Mouse (Mus musculus): ENCODE data around the gene Ccnk.

The Ccnk gene

DNA sequence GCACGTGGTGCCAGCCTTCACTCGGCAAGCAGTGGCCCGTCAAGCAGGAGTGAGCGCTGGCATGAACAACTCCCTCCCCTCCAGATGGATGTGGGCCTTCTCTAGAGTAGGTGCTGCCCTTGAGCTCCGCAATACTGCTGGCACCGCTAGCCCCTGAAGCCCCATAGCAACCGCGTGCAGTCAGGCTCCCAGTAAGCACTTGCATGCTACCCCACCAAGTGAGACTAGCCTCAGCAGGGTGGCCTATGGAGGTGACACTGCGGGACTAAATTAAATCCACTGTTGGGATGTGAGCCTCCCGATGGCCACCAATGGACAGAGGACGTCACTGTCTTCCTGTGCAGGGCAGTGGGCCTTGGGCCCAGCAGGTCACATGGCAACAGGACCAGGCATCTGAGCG lies 41.2 kb downstream of the Ccnk start:
- intact Hi-C loops (cut with DNase I) = no loop called here

DNA sequence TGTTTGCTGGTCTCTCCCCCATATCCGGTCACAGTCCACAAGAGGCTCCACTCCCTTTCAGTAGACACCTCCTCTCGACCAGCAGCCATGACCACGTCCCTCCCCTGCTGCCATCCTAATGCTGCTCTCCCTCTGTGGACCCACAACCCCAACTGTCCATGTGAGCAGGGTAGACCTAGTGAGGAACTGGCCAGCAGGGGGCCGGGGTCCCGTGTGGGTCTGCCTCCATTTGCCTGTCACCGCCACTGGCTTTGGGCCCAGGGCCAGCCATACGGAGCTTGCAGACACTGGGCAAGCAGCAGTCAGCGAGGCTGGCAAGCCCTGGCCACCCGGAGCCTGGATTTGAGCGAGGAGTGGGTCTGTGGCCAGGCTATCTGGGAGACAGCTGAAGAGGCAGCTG lies 41.8 kb downstream of the Ccnk start:
- intact Hi-C loops (cut with DNase I) = no loop called here

- intact Hi-C loops (cut with DNase I) = no loop called here
Observed at GRCm38 (mm10) chr12:108221712-108222111, 42.3 kb downstream of the Ccnk start.

DNA sequence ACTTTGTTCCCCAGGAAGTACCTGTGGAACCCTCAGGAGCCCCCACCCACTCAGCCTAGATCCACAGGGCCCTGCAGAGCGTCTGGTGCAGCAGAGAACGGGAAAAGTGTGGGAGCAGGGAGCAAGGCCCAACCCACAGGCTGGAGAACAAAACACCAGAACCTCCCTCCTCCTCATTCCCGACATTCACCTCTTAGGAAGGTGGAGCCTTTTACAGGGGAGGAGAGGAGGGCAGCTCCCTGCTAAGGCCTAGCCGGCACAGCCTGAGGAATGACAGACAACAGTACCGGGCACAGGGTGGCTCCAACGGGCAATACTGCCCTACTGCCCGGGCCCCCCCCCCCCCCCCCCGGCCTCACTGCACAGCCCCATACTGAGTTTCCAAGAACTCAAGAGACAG lies 44.0 kb downstream of the Ccnk start:
- intact Hi-C loops (cut with DNase I) = no loop called here

GRCm38 (mm10) chr12:108225781-108226180 lies 46.4 kb downstream of the Ccnk start:
- intact Hi-C loops (cut with DNase I) = no loop called here

DNA sequence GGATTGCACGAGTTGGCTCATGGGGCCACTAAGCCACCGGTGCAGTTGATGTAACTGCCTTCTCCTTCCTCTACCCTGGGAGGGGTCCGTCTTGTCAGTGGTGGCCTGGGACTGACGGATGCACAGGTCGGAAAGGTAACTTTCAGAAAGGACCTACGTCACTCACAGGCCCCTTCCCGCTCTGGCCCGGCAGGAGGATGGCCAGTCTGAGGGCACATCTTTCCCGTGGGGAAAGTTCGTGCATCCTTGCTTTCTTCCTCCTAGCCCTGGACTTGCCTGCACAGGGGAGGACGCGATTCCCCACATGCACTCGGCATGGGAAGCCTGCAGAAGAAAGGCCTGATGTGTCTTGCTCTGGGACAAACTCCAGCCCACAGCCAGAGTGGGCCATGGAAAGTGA lies 46.8 kb downstream of the Ccnk start:
- intact Hi-C loops (cut with DNase I) = no loop called here

- intact Hi-C loops (cut with DNase I) = no loop called here
Observed at GRCm38 (mm10) chr12:108226941-108227340, 47.6 kb downstream of the Ccnk start.

DNA sequence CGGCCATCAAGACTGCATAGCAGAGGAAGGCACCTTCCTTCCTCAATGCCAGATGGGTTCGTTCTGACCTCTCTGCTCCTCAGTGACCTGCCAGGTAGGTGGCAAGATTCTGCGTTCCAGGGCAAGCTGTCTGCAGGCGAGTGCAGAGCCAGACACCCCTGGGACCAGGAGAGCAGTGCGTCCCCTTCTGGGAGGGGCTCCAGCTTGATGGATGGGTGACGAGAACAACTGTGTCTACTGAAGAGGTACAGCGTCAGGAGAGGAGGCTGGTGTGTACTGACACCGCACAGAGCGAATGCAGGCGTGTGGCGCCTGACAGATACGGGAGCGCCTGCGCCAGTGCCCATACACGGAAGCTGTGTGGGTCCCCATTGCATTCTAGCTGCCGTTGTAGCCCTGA lies 48.1 kb downstream of the Ccnk start:
- intact Hi-C loops (cut with DNase I) = no loop called here

GRCm38 (mm10) chr12:108230077-108230476 lies 50.7 kb downstream of the Ccnk start:
- intact Hi-C loops (cut with DNase I) = no loop called here

- intact Hi-C loops (cut with DNase I) = no loop called here
Observed at GRCm38 (mm10) chr12:108230821-108231794, 51.7 kb downstream of the Ccnk start.

GRCm38 (mm10) chr12:108231901-108232300 lies 52.5 kb downstream of the Ccnk start:
- intact Hi-C loops (cut with DNase I) = no loop called here

DNA sequence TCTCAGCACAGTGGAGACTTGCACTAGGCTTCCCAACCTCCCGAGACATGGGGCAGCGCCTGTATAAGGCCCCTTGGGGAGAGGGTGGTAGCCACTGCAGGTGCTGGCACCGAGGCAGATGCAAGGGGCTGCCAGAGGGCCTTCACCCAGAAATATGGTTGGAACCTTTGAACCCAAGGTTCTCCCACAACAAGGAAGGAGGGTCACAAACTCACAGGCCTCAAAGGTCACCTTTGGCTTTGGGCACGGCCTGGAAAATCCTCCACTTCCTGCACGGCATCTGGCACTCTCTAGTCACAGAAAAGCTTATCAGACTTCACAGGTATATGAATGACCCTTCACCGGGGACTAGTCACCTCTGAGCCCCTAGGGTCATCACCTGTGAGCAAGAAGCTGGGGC lies 54.4 kb downstream of the Ccnk start:
- intact Hi-C loops (cut with DNase I) = no loop called here

GRCm38 (mm10) chr12:108234832-108235602 lies 55.6 kb downstream of the Ccnk start:
- intact Hi-C loops (cut with DNase I) = no loop called here

DNA sequence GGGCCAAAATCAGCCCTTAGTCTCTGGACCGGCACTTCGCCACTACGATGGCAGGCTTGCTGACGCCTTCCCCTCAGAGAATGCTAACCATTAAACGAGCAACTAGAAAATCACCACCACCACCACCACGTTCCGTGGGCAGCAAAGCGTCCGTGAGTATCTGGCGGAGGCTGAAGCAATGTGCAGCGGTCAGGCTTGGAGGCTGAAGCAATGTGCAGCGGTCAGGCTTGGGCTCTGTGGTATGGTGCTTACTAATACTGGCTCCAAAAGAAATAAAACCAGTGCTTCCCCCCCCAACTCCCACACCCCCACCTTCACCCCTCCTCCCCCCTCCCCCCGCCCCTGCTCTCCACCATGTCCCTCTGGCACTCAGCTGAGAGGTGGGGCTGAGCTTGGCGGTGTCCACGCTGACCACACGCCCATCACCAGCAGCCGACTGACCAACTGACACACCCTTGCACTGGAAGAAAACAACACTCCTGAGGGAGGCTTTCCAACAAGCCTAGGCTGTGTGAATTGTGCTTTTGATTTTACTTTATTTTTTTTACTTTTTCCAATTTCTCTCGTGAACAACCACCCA lies 56.7 kb downstream of the Ccnk start:
- intact Hi-C loops (cut with DNase I) = no loop called here

- intact Hi-C loops (cut with DNase I) = no loop called here
Observed at GRCm38 (mm10) chr12:108237300-108238006, 58.1 kb downstream of the Ccnk start.

DNA sequence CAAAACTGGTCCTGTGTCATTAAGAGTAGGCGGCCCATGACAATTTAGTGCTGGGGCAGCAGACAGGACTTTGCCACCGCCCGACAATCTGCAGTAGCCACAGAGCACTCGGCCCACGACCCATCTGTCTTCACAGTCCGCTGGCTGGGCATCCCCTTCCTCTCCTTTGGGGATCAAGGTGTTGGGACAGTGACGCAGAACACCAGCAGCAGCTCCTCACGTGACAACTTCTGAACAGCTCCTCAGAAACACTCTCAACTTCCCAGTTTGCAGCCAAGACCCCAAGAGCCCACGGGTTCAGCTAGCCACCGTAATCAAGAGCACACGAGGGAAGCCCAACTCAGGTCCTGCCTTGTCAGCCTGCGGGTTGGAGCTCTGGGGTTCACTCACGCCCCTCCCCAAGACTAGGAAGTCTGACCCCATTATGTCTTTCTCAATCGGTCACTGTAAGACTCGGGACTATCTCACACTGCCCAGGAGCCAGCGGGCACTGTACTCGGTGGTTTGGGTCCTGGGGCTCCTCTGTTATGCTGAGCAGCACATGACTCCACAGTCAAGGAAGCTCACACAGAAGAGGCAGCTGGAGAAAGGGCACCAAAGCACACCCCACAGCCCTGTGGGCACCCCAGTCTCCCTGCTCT lies 59.1 kb downstream of the Ccnk start:
- intact Hi-C loops (cut with DNase I) = no loop called here

GRCm38 (mm10) chr12:108239441-108239840 lies 60.1 kb downstream of the Ccnk start:
- intact Hi-C loops (cut with DNase I) = no loop called here

DNA sequence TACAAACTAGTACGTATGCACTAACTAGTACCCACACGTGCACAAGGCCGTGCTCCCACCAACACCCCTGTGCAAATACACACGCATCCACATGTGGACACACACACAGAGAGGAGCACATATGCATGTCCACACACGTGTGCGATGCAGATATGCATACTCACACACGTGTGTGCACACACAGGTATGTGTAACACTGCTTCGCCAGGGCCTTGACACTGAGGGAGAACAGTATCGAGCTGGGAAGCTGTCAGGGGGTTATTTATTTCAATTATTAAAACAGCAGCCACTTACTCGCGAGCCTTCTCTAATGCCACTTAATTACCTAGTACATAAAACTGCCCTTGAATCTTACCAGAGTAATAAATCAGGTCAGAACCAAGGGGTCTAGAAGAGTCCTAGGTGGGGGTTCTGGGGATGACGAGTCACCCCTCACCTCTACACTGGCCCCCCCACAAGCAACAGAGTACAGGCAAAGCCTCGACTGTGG lies 61.1 kb downstream of the Ccnk start:
- intact Hi-C loops (cut with DNase I) = no loop called here

DNA sequence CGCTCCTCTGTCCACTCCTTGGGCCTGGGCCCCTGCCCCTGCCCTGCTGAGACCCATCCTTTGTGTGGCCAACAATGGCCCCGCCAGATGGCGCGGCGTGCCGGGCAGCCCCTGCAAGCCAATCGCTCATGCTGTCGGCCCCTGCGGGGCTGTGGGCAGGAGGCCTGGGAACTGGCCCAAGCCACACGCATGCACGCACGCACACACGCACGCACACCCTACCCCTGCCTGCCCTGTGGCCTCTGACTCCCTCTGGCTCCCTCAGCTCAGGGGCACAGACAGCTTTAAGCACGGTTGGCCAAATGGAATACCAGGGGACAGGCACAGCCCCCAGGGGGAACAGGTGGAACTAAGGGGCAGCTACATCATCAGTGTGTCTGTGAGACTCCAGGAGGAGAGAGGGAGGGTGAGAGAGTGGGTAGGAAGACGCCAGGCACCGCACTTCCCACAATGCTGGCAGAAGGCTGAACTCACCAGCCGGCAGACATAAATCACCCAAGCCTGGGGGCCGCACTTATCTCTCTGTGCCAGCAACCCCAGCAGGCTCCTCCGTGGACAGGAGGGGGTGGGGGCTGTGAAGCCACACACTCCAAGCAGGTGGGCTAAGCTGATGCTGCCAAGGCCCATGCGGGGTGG lies 61.7 kb downstream of the Ccnk start:
- intact Hi-C loops (cut with DNase I) = no loop called here

GRCm38 (mm10) chr12:108241626-108242025 lies 62.2 kb downstream of the Ccnk start:
- intact Hi-C loops (cut with DNase I) = no loop called here

Data from adrenal gland (tissue).